Mouse (Mus musculus): Measurements from ENCODE around the gene Hemk1.

Gene Hemk1

DNA sequence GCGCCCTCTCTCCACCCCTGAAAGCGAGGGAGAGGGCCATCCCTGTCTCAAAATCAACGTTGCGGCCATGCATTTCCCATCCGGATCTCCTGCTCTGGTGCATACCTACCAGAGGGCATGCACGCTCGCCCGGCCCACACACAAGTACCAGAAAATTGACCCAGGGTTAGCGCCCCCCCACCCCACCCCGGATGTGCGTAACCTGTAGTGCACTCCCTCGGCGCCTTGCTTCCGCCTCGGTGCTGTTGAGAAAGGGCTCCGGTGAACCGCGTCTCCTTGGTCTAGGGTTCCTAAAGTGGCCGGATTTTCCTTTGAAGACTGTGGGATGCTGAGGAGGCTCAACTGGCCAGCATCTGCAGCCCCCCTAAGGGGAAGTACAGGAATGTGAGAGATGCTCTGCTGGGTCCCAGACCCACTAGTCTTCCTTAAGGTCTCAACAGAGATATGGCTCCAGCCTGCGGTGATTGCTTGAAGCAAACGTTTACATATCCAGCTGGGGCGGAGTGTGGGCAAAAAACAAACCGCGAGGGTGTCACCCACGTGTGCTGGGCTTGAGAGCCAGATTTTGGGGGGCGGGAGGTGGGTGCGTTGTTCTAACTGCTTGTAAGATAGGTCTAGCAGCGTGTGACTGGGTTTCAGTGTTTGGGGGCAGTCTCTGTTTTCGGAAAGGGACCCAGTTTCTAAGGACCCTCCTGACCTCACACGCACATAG is at the start of gene Hemk1:
TSS of gene Hemk1 (minus strand) at position 179 of the 712 bp plus-strand sequence.
- DNase-seq (ENCODE audit: low spot score in 2 of 2), result peak; percentile 79 to 81

GRCm38 (mm10) chr9:107387708-107388107 is 49.6 kb upstream of the Hemk1 start:
- DNase-seq (ENCODE audit: low spot score in 2 of 2), result no peak

DNA sequence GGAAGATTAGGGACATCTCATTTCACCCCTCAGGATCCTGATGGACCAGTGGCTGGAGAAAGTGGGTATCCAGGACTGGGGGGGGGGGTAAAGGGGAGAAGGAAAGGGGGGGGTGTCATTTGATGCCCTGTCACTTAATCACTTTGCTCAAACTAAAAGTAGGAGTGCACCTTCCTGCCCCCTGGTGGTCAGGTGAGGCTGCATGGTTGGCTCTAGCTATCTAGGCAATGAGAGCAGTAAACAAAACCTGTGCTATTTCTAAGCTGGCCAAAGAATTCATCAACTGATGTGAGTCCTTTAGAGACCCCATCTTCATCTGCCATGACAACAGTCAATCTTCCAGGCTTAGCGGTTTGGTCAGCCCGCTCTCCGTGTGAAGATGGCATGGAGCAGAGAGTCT is 48.6 kb upstream of the Hemk1 start:
- DNase-seq (ENCODE audit: low spot score in 2 of 2), result no peak

GRCm38 (mm10) chr9:107384396-107384795 is 46.2 kb upstream of the Hemk1 start:
- DNase-seq (ENCODE audit: low spot score in 2 of 2), result no peak

- no peak for DNase-seq (ENCODE audit: low spot score in 2 of 2)
Observed at GRCm38 (mm10) chr9:107381723-107382122, 43.6 kb upstream of the Hemk1 start.

GRCm38 (mm10) chr9:107377961-107378512 is 39.9 kb upstream of the Hemk1 start:
- no peak for DNase-seq (ENCODE audit: low spot score in 2 of 2)

- DNase-seq (ENCODE audit: low spot score in 2 of 2), result no peak
Observed at GRCm38 (mm10) chr9:107375451-107375850, 37.3 kb upstream of the Hemk1 start.

GRCm38 (mm10) chr9:107374623-107375022 is 36.5 kb upstream of the Hemk1 start:
- DNase-seq (ENCODE audit: low spot score in 2 of 2), result no peak

- DNase-seq (ENCODE audit: low spot score in 2 of 2), result no peak
Observed at GRCm38 (mm10) chr9:107372441-107372840, 34.3 kb upstream of the Hemk1 start.

GRCm38 (mm10) chr9:107370106-107370463 is 31.9 kb upstream of the Hemk1 start:
- DNase-seq (ENCODE audit: low spot score in 2 of 2), result no peak

- no peak for DNase-seq (ENCODE audit: low spot score in 2 of 2)
Observed at GRCm38 (mm10) chr9:107369270-107370105, 31.3 kb upstream of the Hemk1 start.

GRCm38 (mm10) chr9:107368302-107368701 is 30.2 kb upstream of the Hemk1 start:
- no peak for DNase-seq (ENCODE audit: low spot score in 2 of 2)

- peak; percentile 50 to 64 for DNase-seq (ENCODE audit: low spot score in 2 of 2)
Observed at GRCm38 (mm10) chr9:107366644-107367043, 28.5 kb upstream of the Hemk1 start.

DNA sequence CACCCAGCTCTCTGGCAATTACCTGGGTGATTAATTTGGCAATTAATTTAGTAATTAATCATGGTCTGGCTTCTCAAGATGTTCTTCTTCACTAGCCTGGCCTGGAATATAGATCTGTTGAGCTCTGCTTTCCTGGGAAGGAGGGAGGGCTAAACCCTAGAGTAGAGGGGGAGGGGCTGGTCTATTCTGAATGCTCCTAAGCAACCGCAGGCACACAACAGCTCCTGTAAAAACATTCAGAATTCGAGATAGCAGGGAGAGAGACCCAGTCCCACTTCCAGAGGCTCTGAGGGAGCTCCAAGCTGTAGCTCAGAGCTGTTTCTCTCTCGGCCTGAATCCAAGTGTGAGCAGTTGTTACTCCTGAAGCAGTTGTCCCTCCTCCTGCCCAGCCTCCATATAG is 22.8 kb upstream of the Hemk1 start:
- no peak for DNase-seq (ENCODE audit: low spot score in 2 of 2)

DNA sequence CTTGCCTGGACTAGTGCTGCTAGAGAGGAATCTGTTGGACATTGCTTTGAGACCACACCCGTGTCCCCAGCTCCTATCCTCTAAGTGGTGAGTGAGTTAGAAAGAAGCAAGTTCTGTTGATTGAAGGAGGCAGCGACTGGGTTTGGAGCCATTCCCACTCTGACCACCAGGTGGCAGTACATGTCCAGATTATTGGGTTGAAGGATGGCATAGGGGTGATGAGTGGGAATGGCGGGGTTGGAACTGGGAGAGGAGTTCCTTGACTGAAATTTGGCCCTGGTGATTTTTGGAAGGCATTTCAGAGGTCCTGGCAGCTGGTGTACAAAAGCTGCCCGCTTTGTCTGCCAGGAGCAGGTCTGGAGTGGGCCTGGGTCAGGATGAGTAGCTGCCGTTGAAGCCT is 19.5 kb upstream of the Hemk1 start:
- DNase-seq (ENCODE audit: low spot score in 2 of 2), result peak; percentile 84 to 89

GRCm38 (mm10) chr9:107355870-107356765 is 18.0 kb upstream of the Hemk1 start:
- peak; percentile 34 to 70 for DNase-seq (ENCODE audit: low spot score in 2 of 2)

- no peak for DNase-seq (ENCODE audit: low spot score in 2 of 2)
Observed at GRCm38 (mm10) chr9:107354826-107355225, 16.7 kb upstream of the Hemk1 start.

GRCm38 (mm10) chr9:107349321-107349720 is 11.2 kb upstream of the Hemk1 start:
- DNase-seq (ENCODE audit: low spot score in 2 of 2), result no peak

GRCm38 (mm10) chr9:107347586-107348183 is 9.5 kb upstream of the Hemk1 start:
- no peak for DNase-seq (ENCODE audit: low spot score in 2 of 2)

DNA sequence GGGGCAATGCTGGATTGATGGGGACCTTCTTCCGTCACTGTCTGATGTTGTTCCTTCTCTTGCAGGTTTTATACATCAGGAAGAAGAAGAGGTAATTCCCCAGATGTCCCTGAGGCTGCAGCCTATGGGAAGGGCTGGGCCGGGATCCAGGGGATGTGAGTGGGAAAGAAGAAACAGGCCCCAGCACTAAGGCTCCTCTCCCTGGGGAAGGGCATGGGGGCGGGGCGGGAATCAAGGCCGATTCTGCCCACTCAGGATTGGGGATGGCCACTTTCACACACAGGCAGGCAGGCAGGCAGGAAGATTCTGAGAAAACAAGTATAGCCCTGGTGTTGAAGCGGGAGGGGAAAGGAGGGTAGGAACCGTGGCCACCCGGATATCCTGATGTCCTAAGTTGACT is 7.9 kb upstream of the Hemk1 start:
- no peak for DNase-seq (ENCODE audit: low spot score in 2 of 2)

GRCm38 (mm10) chr9:107344027-107344426 is 5.9 kb upstream of the Hemk1 start:
- DNase-seq (ENCODE audit: low spot score in 2 of 2), result no peak
